Mouse (Mus musculus) heart, adult 8-10 months (tissue): Measurements from ENCODE around the gene Mcrip2. TPM values are rescaled to one million over a fixed set of nuclear protein-coding genes. Genes with fewer than 3 reads are reported as not detected.

Experiments
- DNase-seq: peaks from one replicate; pipeline ENCODE4 v3.0.0; 2022; ENCODE audit warnings: low spot score
- total RNA-seq, 4 experiments: library from RNA; stranded (reverse); gene quantifications; 2 replicates each; pipeline ENCODE4 v1.2.4; 2022

The Mcrip2 gene
- 100 to 1,000 TPM; 211 to 282 (median 267) TPM for total RNA-seq

DNA sequence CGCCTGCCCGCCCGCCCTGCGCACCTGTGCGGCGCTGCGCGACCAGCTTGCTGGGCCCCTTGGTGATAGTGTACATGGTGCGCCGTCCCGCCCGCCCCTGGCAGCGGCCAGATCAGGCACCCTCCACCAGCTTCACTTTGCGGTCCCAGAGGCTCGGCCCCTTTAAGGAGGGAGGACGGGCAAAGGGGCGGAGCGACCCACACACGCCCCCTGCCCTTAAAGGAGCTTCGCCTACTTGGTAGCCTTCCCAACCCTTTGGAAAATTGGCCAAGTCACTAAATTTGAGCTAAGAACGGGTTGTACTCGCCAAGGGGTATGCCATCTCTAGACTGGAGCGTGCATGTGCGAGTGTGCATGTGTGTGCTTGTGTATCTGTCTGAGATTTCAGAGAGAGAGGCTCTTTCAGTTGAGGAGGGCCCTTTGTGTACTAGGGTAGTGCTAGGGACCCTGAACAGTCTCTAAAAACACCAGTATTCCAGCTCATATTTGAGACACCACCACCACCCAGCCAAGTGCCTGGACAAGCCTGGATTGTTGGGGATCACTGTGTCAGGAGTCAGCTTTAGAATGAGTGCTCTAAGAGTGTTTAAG lies at the start of gene Mcrip2:
Gene Mcrip2 (minus strand): TSS at position 164 of the 591 bp plus-strand sequence.
- DNase-seq: peak; percentile 86

DNA sequence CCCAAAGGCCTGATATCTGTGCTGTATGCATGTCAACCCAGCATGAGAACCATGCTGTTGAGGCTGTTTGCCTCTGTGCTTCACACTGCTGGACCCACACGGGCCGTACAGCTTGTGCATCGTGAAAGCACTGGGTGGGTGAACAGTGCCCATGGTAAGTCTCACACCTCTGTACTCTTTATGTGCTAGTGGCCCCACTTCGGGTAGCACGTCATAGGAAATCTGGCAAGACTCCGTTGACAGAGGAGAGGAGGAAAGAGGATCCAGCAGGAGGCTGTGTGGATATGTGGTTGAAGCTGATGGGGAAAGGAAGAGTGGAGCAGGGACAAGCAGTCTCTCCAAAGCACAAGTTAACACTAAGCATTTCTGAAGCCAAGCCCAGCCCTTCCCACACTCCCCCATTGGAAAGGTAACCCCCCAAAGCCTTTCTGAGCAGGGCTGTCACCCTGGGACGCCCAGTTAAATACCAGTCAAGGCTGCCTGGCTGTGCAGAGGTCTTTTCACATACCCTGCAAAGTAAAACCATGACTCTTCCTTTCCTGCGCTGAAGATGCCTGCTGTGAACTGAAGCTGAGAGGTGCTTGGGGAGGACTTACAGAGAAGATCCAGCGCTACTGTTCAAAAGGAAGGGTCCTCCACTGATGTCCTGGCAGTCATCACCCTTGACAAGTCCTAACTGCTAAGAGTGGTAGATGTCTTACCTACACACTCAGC lies 49.6 kb upstream of the Mcrip2 start:
- DNase-seq: no peak

- DNase-seq: no peak
These were observed 48.5 kb upstream of the Mcrip2 start for GRCm38 (mm10) chr17:25916931-25917647.

DNA sequence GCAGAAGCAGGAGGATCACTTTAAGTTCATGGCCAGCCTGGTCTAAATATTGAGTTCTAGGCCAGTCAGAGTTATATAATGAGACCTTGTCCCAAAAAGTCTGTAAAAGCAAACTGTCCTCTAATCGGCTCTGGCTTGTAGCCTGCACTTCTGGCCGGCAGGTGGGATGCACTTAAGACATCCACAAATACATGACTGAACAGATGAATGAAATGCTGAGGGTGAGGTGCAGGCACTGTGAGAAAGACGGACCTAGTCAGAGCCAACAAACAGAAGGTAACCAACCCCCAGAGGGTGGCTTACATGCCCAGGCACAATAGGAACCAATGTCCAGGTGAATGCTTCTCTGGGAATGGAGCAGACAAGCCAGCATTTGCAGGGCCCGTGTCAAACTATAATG lies 45.7 kb upstream of the Mcrip2 start:
- no peak for DNase-seq

DNA sequence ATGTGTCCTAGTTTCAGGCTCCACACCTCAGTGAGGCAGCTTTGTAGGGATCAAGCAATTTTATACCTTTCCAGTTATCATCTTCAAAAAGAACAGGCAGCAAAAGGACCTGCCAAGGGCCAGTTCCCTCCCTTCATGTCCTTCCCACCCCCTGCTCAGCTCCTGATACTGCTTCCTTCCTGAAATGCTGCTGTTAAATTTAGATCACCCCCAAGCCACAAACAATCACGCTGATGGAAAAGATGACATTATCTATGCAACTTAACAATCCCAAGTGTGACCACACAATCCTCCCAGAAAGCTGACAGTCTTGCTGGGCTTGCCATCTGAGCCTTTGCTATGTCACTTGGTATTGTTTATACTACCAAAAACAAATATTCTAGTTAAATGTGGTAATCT lies 45.3 kb upstream of the Mcrip2 start:
- DNase-seq: peak; percentile 60

- DNase-seq: no peak
These were observed 44.8 kb upstream of the Mcrip2 start for GRCm38 (mm10) chr17:25913186-25913876.

DNA sequence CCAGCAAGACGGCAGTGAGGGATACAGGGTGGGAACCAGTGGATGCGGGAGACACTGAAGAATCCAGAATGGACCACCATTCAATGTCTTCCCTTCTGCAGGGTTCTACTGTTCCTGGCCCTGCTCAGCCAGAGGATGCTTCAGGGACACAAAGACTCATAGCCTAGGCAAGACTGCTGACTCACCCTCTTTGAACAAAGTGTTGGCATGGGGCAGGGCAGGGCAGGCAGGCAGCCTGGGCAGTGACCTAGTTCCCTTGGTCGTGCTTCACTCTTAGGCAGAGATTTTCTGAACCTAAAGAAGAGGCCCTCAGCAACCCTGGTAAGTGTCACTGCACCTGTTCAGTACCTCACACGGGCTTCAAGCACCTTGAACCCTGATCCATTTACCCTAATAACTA lies 43.3 kb upstream of the Mcrip2 start:
- peak; percentile 57 for DNase-seq

DNA sequence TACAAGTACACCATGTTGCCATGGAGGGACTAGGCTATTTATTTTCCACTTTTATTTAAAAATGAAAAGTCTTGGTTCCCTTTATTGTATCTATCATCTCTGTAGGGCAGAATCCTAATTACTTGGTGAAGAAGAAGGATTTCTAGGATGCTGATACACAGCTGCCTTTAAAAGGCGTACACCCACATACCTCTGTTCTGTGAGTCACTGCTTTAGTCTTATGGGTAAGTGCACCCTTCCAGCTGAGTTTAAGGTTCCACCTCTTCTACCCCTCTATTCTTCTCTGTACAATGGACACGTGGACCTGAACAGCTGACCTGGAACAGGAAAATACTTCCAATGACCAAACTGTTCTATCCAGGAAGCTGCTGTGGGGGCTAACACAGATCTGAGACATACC lies 39.1 kb upstream of the Mcrip2 start:
- DNase-seq: no peak

GRCm38 (mm10) chr17:25903061-25903460 lies 34.5 kb upstream of the Mcrip2 start:
- no peak for DNase-seq

GRCm38 (mm10) chr17:25900193-25900592 lies 31.6 kb upstream of the Mcrip2 start:
- no peak for DNase-seq

GRCm38 (mm10) chr17:25895891-25896290 lies 27.3 kb upstream of the Mcrip2 start:
- no peak for DNase-seq

GRCm38 (mm10) chr17:25895415-25895814 lies 26.9 kb upstream of the Mcrip2 start:
- DNase-seq: no peak

- peak; percentile 68 for DNase-seq
These were observed 25.5 kb upstream of the Mcrip2 start for GRCm38 (mm10) chr17:25893975-25894617.

DNA sequence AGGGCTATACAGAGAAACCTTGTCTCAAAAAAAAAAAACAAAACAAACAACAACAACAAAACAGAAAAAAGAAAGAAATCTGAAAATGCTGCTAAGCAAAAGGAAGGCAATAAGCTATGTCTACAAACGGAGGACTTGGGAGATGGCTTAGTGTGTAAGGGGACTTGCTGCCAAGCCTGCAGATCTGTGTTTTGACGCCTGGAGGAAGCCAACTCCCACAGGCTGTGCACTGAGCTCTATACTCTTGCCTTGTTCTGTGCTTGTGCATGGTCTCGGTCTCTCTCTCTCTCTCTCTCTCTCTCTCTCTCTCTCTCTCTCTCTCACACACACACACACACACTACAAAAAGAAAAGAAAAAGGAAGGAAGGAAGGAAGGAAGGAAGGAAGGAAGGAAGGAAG lies 20.3 kb upstream of the Mcrip2 start:
- no peak for DNase-seq

DNA sequence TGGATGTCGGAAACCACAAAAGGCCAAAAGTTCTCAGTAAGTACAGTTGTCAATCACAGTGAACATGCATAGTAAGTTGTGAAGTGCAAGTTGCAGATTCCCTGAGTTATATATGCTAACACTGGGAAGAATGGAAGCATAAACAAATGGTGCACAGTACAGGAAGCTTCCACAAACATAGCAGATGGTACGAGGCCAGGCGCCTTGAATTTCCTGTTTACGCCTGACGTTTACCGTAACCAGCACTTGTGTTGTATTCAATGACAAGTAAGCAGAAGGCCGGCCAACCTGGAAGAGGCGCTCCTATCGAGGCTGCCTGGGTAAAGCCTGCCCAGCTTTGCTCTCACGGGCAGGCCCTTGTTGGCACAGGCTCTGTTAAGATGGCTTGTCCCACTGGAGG lies 18.9 kb upstream of the Mcrip2 start:
- DNase-seq: no peak

GRCm38 (mm10) chr17:25886806-25887205 lies 18.2 kb upstream of the Mcrip2 start:
- DNase-seq: no peak

DNA sequence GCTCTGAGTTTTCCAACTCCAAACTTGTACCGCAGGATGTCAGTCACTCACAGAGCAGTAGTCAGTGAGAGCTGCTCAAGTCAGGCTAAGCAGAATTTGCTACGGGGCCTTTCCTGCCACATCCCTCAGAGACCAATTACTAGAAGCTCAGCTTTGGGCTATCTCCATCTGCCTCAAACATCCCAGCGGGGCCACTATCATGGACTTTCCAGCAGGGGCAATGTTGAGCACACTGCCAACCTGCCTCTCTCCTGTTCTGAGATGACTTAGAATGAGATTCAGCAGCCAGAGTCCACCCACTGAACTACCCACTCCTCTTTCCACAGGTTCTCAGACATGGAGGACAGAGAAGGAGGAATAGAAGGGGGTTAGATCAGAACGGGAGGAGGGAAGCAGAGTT lies 17.1 kb upstream of the Mcrip2 start:
- DNase-seq: no peak

DNA sequence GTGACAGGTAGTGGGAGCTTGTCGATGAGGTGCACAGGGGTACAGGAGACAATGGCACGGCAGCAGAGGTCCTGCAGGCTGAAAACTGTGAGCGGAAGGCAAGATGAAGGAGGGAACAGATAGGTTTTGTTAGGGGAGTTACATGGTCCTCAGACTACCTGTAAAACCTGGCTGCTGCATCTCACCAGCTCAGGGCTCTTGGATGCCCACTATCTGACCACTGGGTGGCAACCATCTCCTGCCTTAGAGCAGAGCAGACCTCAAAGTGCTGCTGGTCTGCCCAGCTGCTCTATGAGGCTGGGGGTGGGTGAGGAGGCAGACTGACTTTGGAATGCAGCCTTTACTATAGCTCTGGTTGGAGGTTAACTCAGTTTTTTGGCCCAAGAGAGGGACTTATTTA lies 15.3 kb upstream of the Mcrip2 start:
- DNase-seq: no peak

DNA sequence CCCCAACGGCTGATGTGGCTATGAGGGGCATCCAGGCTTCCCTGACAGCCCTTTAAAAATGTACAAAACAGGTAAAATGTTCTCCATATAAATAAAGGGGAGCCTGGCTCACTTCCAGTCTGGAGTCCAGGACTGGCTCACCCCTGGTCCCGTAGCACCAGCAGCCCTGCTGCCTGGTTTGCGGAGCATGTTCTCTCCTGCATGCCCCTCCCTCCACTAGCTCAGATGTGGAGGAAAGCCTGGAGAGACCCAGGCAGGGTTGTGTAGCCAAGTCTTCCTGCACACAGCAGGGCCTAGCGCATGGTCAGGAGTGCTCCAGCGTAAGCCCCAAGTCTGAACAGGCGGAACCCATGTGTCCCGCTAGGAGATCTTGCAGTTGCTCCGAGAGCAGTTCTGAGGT lies 14.7 kb upstream of the Mcrip2 start:
- no peak for DNase-seq

GRCm38 (mm10) chr17:25882306-25882705 lies 13.7 kb upstream of the Mcrip2 start:
- no peak for DNase-seq

- DNase-seq: no peak
These were observed 13.1 kb upstream of the Mcrip2 start for GRCm38 (mm10) chr17:25881691-25882090.
